ENCODE assay signal across 29 mouse cellular contexts in genomic region chr11:62752780-62753179, GRCm38 (mm10). TPM values are rescaled to one million over a fixed set of nuclear protein-coding genes. Genes with fewer than 3 reads are reported as not detected.
DNase-seq lines count a peak whose midpoint lies in the region; ATAC-seq lines count a peak whose summit lies in the region.
"Had no signal": no experiment of that assay in that cellular context is flagged by ENCODE, and none has a peak within 500 bp of the region (broad histone marks: within the 10 kb centered on the region; RNA-seq: fewer than 3 reads in every experiment).

Gene Gm10428, plus strand, starts transcription at chr11:62753100.

- peaks cover 10% of the 10 kb centered on the region for H3K4me1 ChIP-seq in kidney, embryonic 15.5 days

- 91% methylated on average over 8 of the region's 8 CpGs for WGBS in kidney, embryonic 15.5 days

- 0 out of 2 replicates have a peak within 1 kb of the TSS, but pooled peaks have one; percentile 19 for H3K4me2 ChIP-seq in kidney, embryonic 15.5 days
- H3K4me2 ChIP-seq: embryonic facial prominence, embryonic 12.5 days; forebrain, embryonic 13.5 days; forebrain, embryonic 15.5 days had no signal

- H3K36me3 ChIP-seq in kidney, embryonic 15.5 days = no peaks in the 10 kb centered on the region
- H3K36me3 ChIP-seq: embryonic facial prominence, embryonic 10.5 days; embryonic facial prominence, embryonic 12.5 days; forebrain, embryonic 15.5 days had no signal

- intact Hi-C loops in left cerebral cortex, postnatal 10 days (cut with DNase I) = loop anchor here (10.0 kb wide), 1 partner anchor 382 kb away; no protein-coding TSS in a partner anchor

- no peak within 1 kb of the TSS for H3K4me3 ChIP-seq in kidney, embryonic 15.5 days (replicated peaks)
- H3K4me3 ChIP-seq: embryonic facial prominence, embryonic 10.5 days; embryonic facial prominence, embryonic 12.5 days; forebrain, embryonic 13.5 days; forebrain, embryonic 15.5 days had no signal

- H3K9ac ChIP-seq in kidney, embryonic 15.5 days = no peak within 1 kb of the TSS
- H3K9ac ChIP-seq: embryonic facial prominence, embryonic 12.5 days; forebrain, embryonic 13.5 days; forebrain, embryonic 15.5 days; forebrain, postnatal 0 days had no signal

- no peak for ATAC-seq in kidney, embryonic 15.5 days (replicated peaks; ENCODE audit: low FRiP score)
- ATAC-seq: activated CD4-positive, CD25-positive, alpha-beta regulatory T cell, adult 4 months; CD4-positive, CD25-positive, alpha-beta regulatory T cell, adult 4 months; forebrain, embryonic 13.5 days; forebrain, embryonic 15.5 days; forebrain, postnatal 0 days had no signal

- H3K9me3 ChIP-seq in kidney, embryonic 15.5 days (replicated peaks) = no peaks in the 10 kb centered on the region
- H3K9me3 ChIP-seq: embryonic facial prominence, embryonic 10.5 days; embryonic facial prominence, embryonic 12.5 days; forebrain, embryonic 13.5 days; forebrain, embryonic 15.5 days had no signal

- H3K27ac ChIP-seq in kidney, embryonic 15.5 days = no peak within 1 kb of the TSS
- H3K27ac ChIP-seq: embryonic facial prominence, embryonic 10.5 days; embryonic facial prominence, embryonic 12.5 days; forebrain, embryonic 13.5 days; forebrain, embryonic 15.5 days had no signal

- DNase-seq in kidney, adult 8-10 months = no peak
- DNase-seq in CD4-positive helper T cell, adult 2 months (ENCODE audit: low read depth, low spot score) = peak; percentile 66
- DNase-seq in CD8-positive naive resting alpha-beta T cell, adult 2 months (ENCODE audit: low read depth in 2 of 2, low spot score in 2 of 2) = peak; percentile 9 to 32
- peak; percentile 51 for DNase-seq in naive thymus-derived CD4-positive, alpha-beta T cell, adult 2 months (ENCODE audit: low read depth)
- no peak for DNase-seq in left cerebral cortex, postnatal 10 days (ENCODE audit: extremely low spot score in 1 of 2, low spot score in 2 of 2)
- DNase-seq in spleen, postnatal 36 days (ENCODE audit: low spot score in 2 of 2) = no peak
- DNase-seq: adrenal gland, adult 8-10 months; adrenal gland, postnatal 14 days; adrenal gland, postnatal 36 days; cerebellum, adult 11-12 months; cerebellum, adult 2 months; cerebellum, adult 9-10 months; cerebellum, postnatal 10 days; cerebellum, postnatal 25 days; forebrain, postnatal 0 days had no signal

- H3K27me3 ChIP-seq in kidney, embryonic 15.5 days = peaks cover 20% of the 10 kb centered on the region

RNA-seq across cellular contexts. Expression of gene Gm10428, which starts in this region (rescaled TPM):
- not detected in 2 replicates for polyA plus RNA-seq in kidney, embryonic 15.5 days (2015; fragmentation: Nextera tagmentation; extraction: Ambion mirVana)
- not detected for total RNA-seq in left cerebral cortex, postnatal 10 days (2021)
- total RNA-seq: adrenal gland, adult 18-20 months; adrenal gland, adult 8-10 months; adrenal gland, postnatal 14 days; adrenal gland, postnatal 36 days; ES-E14; forebrain, postnatal 0 days; MEL had no signal
- polyA plus RNA-seq: activated CD4-positive, CD25-positive, alpha-beta regulatory T cell, adult 4 months; C2C12; CD4-positive, CD25-positive, alpha-beta regulatory T cell, adult 4 months; cerebellum, adult 2 months; cortical plate, adult 2 months; embryonic facial prominence, embryonic 10.5 days; embryonic facial prominence, embryonic 12.5 days; embryonic facial prominence, embryonic 14.5 days; forebrain, embryonic 11.5 days; forebrain, embryonic 13.5 days; forebrain, embryonic 15.5 days; forebrain, postnatal 0 days had no signal

Comparison
In these comparisons a context has a peak if more than half of its experiments do, and no peak if none do; other contexts are left out.
1. DNase-seq: peak in CD4-positive helper T cell, adult 2 months (single experiment), CD8-positive naive resting alpha-beta T cell, adult 2 months (2 of 2) and naive thymus-derived CD4-positive, alpha-beta T cell, adult 2 months (single experiment); none in kidney, adult 8-10 months (0 of 2), left cerebral cortex, postnatal 10 days (0 of 2) and spleen, postnatal 36 days (0 of 2).